Mouse (Mus musculus): ENCODE data around the gene Ppm1e. TPM values are rescaled to one million over a fixed set of nuclear protein-coding genes. Genes with fewer than 3 reads are reported as not detected.
A peak's percentile ranks its signal among the peaks of the same experiment; 100 is the strongest.

Gene Ppm1e
- polyA plus RNA-seq, 1 experiment from 2014 or later = 28.6 TPM

DNA sequence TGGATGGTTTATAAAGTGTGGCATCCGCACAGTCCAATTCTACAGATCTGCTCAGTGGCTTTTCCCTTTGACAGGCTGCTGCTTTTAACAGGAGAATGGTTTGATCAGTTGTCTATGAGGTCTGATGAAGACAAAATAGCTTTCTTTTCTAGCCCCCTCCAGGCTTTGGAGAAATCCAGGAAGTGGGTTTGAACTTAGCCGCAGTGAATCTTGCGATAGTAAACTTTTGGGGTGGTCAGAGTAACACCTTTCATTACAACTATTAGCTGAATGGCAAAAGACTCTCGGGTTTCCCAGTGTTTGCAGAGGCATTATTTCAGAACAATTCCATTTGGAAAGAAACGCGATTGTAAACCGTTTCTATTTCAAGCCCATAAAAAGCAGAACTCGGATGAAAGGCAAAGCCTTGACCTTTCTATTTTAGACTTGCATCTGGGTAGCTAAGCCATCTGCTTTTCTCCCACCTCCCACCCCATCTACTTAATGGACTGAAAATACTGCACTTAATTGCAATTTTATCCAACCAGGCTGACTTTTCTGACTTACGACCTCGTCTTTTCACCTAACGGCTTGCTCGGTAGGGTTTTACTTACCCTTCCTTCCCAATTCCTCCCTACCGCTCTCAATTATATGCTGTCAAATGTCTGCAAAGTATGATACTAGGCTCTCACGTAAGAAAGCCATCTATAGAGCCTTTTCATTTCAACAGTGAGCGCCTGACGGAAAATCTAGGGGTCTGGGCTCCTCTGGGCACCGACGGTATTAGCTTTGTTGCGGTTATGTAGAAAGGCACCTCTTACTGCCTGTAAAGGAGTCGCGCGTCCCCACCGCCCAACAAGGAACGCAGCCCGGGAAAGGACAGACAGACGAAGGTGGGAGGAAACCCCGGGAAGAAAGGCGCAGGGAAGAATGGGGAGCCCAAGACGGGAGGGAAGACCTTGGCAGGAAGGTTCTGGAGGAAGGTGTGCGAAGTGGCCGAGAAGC, 1.2 kb downstream of the Ppm1e start:
- H3K27ac ChIP-seq (replicated peaks) = peak overlapping the region; percentile 91
- H3K4me1 ChIP-seq (replicated peaks) = peaks cover 19% of the 10 kb centered on the region
- 3% methylated on average over 31 of the region's 31 CpGs for WGBS
- no peaks in the 10 kb centered on the region for H3K36me3 ChIP-seq
- no peaks in the 10 kb centered on the region for H3K9me3 ChIP-seq
- H3K4me2 ChIP-seq = peak overlapping the region; percentile 59
- H3K4me3 ChIP-seq = peak overlapping the region; percentile 93
- H3K27me3 ChIP-seq = no peaks in the 10 kb centered on the region
- peak overlapping the region; percentile 90 for H3K9ac ChIP-seq
- ATAC-seq (ENCODE audit: low FRiP score, low read depth) = 0 out of 2 replicates have a peak, but pooled peaks have one; percentile 21

DNA sequence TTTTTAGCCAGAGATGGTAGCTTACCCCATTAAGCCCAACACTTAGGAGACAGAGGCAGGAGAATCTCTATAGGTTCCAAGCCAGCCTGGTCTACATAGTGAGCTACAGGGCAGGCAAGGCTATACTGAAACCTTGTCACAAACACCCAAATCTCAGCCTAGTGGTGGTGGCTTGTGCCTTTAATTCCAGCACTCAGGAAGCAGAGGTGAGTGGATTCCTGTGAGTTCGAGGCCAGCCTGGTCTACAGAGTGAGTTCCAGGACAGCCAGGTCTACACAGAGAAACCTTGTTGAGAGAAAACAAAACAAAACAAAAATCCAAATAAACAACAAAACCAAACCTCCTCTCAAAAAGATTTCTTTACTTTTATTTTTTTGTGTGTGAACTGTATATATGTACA, 4.0 kb downstream of the Ppm1e start:
- Histone ChIP-seq H3K36me3 (no peaks in the 10 kb centered on the region), H3K4me3 (no peak overlapping the region), H3K27ac (replicated peaks) (no peak overlapping the region), H3K4me1 (replicated peaks) (peaks cover 19% of the 10 kb centered on the region), H3K27me3 (no peaks in the 10 kb centered on the region), H3K4me2 (no peak overlapping the region), H3K9me3 (no peaks in the 10 kb centered on the region), H3K9ac (no peak overlapping the region)
- ATAC-seq (ENCODE audit: low FRiP score, low read depth) = no peak
- WGBS = 92% methylated on average over 1 of the region's 1 CpGs

DNA sequence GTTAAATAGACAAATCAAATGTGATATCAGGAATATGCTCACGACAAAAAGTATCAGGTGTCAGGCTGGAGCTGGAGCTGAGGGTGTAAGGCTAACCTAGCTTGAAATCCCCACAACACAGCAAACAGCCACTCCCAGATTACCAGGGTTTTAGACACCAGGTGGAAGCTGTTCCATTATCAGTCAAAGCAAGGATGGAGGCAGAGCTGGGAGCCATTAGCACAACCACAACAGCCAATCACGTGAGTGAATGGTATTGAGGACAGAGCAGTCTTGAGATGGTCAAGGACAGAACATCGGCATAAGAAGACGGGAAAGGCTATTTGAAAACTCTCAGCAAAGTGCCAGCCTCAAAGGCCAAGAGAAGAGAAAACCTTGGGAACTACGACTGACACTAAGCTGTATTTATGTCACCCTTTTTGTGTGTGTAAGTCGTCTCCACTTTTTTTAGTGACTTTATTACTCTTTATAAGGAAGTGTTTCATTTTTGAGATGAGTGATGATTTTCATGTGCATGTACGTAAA, 5.1 kb downstream of the Ppm1e start:
- H3K4me1 ChIP-seq (replicated peaks) = peaks cover 13% of the 10 kb centered on the region; the same call in 1 of the 2 replicates
- no peaks in the 10 kb centered on the region for H3K9me3 ChIP-seq
- H3K27ac ChIP-seq (replicated peaks) = no peak overlapping the region
- 86% methylated on average over 7 of the region's 7 CpGs for WGBS
- no peak overlapping the region for H3K9ac ChIP-seq
- no peaks in the 10 kb centered on the region for H3K27me3 ChIP-seq
- H3K4me3 ChIP-seq = no peak overlapping the region
- H3K36me3 ChIP-seq = no peaks in the 10 kb centered on the region
- H3K4me2 ChIP-seq = no peak overlapping the region
- no peak for ATAC-seq (ENCODE audit: low FRiP score, low read depth)

DNA sequence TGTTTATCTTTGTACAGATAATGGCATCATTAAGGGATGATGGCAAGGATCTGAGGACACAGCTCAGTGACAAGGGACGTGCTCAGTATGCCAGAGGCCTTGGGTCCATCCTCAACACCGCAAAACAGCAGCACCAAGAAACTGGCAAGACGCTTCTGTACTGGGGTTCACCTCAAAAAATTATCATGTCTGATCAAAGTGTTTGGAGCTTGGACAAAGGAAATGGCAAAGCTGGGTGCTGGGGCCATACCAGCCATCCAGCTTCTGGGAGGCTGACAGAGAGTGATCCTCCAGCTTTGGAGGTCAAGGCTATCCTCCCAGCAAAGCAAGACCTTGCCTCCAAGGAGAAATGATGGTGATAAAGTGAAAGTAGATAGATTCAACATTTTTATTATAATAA, 32.4 kb downstream of the Ppm1e start:
- Histone ChIP-seq H3K9ac (no peak overlapping the region), H3K27me3 (no peaks in the 10 kb centered on the region), H3K27ac (replicated peaks) (no peak overlapping the region), H3K4me1 (replicated peaks) (no peaks in the 10 kb centered on the region), H3K36me3 (no peaks in the 10 kb centered on the region), H3K4me2 (no peak overlapping the region), H3K4me3 (no peak overlapping the region), H3K9me3 (no peaks in the 10 kb centered on the region)
- ATAC-seq (ENCODE audit: low FRiP score, low read depth) = no peak
- WGBS = 84% methylated on average over 3 of the region's 3 CpGs

DNA sequence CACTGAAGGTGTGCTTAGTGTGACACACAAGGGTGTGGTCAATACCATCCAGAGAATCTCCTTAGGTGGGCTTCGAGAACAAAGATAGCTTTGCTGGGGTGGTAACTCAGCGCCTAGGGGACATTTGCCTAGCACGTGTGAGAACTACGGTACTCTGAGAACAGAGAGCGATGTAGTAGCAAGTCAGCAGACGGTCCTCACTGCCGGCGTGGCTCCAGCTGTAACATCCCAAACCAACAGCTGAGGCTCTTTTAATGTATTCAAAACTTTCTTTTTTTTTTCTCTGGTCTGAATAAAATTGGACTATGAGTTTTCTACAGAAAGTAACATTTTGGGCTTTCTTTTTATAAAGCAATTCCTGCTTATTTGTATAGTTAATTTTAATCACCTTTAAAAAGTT, 36.3 kb downstream of the Ppm1e start:
- H3K4me1 ChIP-seq (replicated peaks) = peaks cover 10% of the 10 kb centered on the region
- no peak overlapping the region for H3K27ac ChIP-seq (replicated peaks)
- 54% methylated on average over 8 of the region's 8 CpGs for WGBS
- ATAC-seq (ENCODE audit: low FRiP score, low read depth) = no peak
- no peaks in the 10 kb centered on the region for H3K27me3 ChIP-seq
- no peak overlapping the region for H3K4me2 ChIP-seq
- H3K4me3 ChIP-seq = no peak overlapping the region
- H3K9me3 ChIP-seq = no peaks in the 10 kb centered on the region
- H3K36me3 ChIP-seq = no peaks in the 10 kb centered on the region
- H3K9ac ChIP-seq = no peak overlapping the region

DNA sequence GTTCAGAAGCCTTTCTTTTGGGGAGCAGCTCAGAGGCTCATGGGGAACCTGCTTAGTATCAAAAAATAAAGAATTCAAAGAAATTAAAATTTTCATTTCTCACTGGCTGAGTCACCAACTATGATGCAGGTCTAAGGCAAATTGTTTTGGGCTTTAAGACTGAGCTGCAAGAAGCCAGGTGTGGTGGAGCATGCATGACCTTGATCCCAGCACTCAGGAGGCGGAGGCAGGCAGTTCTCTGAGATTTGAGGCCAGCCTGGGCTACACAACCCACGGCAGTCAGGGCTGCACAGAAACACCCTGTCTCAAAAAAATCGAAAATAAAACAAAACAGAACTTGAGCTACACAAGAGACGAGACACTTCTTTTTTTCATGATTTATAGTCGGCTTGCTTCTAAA, 38.8 kb downstream of the Ppm1e start:
- Histone ChIP-seq H3K27me3 (no peaks in the 10 kb centered on the region), H3K9ac (no peak overlapping the region), H3K9me3 (no peaks in the 10 kb centered on the region), H3K4me3 (no peak overlapping the region), H3K27ac (replicated peaks) (no peak overlapping the region), H3K36me3 (no peaks in the 10 kb centered on the region), H3K4me1 (replicated peaks) (peaks cover 10% of the 10 kb centered on the region), H3K4me2 (no peak overlapping the region)
- 75% methylated on average over 5 of the region's 5 CpGs for WGBS
- ATAC-seq (ENCODE audit: low FRiP score, low read depth) = no peak

DNA sequence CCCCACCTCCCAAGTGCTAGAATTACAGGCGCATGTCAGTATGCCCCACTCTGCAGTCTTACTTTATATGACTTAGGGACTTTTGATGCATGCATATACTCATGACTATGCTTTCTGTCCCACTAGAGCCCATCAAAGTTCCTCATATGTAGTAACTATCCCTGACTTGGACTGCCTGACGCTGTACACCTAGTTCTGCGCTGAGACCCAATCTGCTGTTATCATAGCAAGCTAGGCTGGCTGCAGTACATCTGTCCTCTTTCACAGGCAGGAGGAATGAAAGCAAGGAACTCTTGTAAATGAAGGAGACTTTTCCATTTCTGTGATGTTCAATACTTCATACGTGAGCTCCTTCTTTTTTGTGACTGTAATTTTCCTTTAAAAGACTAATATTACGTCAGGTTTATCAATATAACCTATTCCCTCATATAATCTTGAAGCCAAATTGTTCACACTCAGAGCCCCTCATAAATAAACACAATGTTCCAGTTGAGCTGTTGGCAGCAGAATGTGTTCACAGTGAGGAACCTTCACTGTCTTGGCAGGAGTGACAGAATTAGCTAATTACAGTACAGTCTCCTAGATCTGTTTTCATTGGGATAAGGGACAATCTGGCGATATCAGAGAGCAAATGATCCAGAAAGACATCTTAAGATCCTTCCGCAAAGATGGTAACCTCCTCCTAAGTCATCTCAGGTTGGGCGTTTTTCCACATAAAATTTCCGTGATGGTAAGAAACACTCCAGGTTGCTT, 39.7 kb downstream of the Ppm1e start:
- Histone ChIP-seq H3K36me3 (no peaks in the 10 kb centered on the region), H3K9ac (no peak overlapping the region), H3K4me3 (no peak overlapping the region), H3K27me3 (no peaks in the 10 kb centered on the region), H3K4me2 (no peak overlapping the region), H3K9me3 (no peaks in the 10 kb centered on the region), H3K27ac (replicated peaks) (peak overlapping the region; percentile 17), H3K4me1 (replicated peaks) (peaks cover 10% of the 10 kb centered on the region)
- ATAC-seq (ENCODE audit: low FRiP score, low read depth) = no peak
- WGBS = 70% methylated on average over 9 of the region's 9 CpGs

DNA sequence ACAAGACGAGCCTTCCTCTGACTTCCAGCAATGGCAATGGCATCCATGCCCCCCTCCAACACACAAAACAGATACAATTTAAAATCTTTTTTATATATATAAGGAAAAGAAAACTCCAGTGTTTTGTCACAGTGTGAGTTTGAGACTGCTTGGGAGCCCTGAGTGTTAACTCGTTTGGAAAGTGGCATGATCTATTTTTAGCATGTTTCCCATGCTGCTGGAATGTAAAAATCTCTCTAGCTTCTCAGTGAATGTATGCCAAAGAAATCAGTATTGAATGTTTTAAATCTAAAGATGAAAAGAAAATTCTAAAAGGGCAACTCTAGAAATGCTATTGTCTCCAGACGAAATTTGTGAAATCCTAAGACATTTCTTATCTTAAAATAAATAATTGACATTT, 45.3 kb downstream of the Ppm1e start:
- Histone ChIP-seq H3K27ac (replicated peaks) (no peak overlapping the region), H3K4me2 (no peak overlapping the region), H3K4me1 (replicated peaks) (no peaks in the 10 kb centered on the region), H3K36me3 (no peaks in the 10 kb centered on the region), H3K4me3 (no peak overlapping the region), H3K9me3 (no peaks in the 10 kb centered on the region), H3K27me3 (no peaks in the 10 kb centered on the region), H3K9ac (no peak overlapping the region)
- ATAC-seq (ENCODE audit: low FRiP score, low read depth) = no peak
- WGBS = 69% methylated on average over 3 of the region's 3 CpGs

DNA sequence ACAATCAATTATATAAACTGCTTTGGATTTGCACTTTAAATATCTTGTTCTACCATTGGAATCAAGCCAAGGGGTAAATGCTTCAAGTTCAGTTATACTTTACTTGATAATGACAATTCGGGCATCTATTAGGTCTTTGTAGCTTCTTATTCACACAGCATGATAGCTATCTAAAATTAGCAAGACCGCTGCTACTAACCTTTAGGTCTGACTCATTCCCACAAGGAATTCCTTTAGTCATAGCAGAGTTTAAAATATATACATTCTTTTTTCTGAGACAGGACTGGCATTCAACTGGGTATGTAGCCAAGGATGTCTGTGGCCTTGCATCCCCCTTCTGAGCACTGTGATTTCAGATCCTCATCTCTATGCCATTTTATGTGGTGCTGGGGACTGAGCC, 48.5 kb downstream of the Ppm1e start:
- no peaks in the 10 kb centered on the region for H3K9me3 ChIP-seq
- no peak overlapping the region for H3K4me2 ChIP-seq
- WGBS = 86% methylated on average over 2 of the region's 2 CpGs
- H3K9ac ChIP-seq = no peak overlapping the region
- no peaks in the 10 kb centered on the region for H3K4me1 ChIP-seq (replicated peaks)
- H3K4me3 ChIP-seq = no peak overlapping the region
- no peak for ATAC-seq (ENCODE audit: low FRiP score, low read depth)
- H3K27me3 ChIP-seq = no peaks in the 10 kb centered on the region
- H3K27ac ChIP-seq (replicated peaks) = no peak overlapping the region
- H3K36me3 ChIP-seq = no peaks in the 10 kb centered on the region

DNA sequence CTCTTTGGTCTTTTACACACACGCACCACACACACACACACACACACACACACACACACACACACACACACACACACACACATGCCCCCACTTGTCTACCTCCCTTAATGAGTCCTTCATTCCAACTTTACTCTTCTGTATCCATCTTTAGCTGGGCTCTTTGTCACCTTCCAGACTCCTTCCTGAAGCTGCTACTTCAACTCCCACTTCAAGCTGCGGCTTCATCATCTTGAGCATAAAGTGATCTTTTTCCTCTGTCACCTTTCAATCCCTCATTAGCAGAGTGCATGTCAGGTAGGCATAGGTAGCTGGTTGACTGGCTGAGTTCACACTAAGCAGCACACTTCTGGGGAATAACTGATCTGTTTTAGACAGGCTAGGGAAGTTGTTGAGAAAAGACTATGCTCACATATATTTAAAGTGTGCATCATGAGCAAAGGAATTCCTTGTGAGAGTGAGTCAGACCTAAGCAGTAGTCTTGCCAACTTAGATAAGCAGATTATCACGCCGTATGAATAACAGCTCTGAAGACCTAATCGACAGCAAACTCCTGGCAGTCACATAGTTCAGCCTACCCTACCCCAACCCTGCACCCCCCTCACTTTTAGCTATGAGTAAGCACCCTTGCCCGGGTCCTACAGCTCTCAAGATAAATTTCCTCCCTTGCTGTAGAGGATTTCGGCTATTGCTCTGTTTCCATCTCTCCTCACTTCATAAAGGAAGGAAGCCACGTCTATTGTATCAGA, 49.3 kb downstream of the Ppm1e start:
- WGBS = 89% methylated on average over 8 of the region's 8 CpGs
- H3K4me1 ChIP-seq (replicated peaks) = no peaks in the 10 kb centered on the region
- H3K27me3 ChIP-seq = no peaks in the 10 kb centered on the region
- H3K36me3 ChIP-seq = no peaks in the 10 kb centered on the region
- no peak for ATAC-seq (ENCODE audit: low FRiP score, low read depth)
- no peak overlapping the region for H3K4me3 ChIP-seq
- H3K9ac ChIP-seq = no peak overlapping the region
- no peaks in the 10 kb centered on the region for H3K9me3 ChIP-seq
- no peak overlapping the region for H3K4me2 ChIP-seq
- H3K27ac ChIP-seq (replicated peaks) = no peak overlapping the region

DNA sequence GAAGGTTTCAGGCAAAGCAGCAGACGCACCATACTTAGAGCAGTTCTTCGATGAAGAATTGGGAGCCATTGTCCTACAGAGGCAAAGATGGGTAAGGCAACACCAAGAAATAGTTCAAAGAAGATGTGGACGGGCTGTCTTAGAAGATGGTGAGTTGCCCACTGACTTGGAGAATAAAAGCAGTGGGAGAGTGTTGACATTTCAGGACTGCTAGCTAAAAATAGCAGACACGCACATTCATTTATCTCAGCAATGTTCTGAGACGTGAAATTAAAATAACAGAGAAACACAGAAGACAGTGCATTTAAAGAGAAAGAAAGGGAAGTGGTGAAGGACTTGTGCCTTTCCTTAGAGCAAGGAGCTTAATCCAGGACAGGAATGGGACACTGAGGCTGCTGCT, 59.8 kb downstream of the Ppm1e start:
- Histone ChIP-seq H3K9ac (no peak overlapping the region), H3K9me3 (no peaks in the 10 kb centered on the region), H3K27me3 (no peaks in the 10 kb centered on the region), H3K36me3 (no peaks in the 10 kb centered on the region), H3K27ac (replicated peaks) (no peak overlapping the region), H3K4me3 (no peak overlapping the region), H3K4me1 (replicated peaks) (no peaks in the 10 kb centered on the region), H3K4me2 (no peak overlapping the region)
- ATAC-seq (ENCODE audit: low FRiP score, low read depth) = no peak
- 70% methylated on average over 5 of the region's 5 CpGs for WGBS
